Mouse (Mus musculus): ENCODE measurements around the gene Nrg4. TPM values are rescaled to one million over a fixed set of nuclear protein-coding genes. Genes with fewer than 3 reads are reported as not detected.
"Not testable (repeated sequence)": the region's sequence is repeated elsewhere in the genome, so short reads cannot be mapped to it uniquely, and the experiment has no call there.

Gene Nrg4
- polyA plus RNA-seq, 2 experiments: 0.39 to 1.1 TPM

DNA sequence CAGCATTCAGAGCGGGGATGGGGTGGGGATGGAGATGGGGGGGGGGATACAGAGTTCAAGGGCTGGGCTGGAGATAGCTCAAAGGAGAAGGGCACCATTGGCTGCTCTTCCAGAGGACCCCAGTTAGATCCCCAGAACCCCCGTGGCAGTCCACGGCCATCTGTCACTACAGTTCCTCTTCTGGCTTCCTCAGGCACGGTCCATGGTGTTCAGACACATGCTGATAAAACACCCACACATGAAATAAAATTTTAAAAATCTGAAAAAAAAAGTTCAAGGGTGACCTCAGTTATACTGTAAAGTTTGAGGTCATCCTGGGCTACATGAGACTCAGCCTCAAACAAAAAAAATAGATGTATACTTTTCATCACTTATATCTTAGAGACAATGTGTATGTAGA, 78.2 kb downstream of the Nrg4 start:
- Histone ChIP-seq H3K9ac (replicated peaks) (no peak overlapping the region), H3K9me3 (ENCODE audit: control insufficient read depth, low read length) (no peaks in the 10 kb centered on the region), H3K4me2 (ENCODE audit: low read depth) (no peak overlapping the region), H3K4me3 (ENCODE audit: insufficient read depth in 1 of 2, low read depth in 2 of 2, low read length in 2 of 2) (no peak overlapping the region), H3K27me3 (ENCODE audit: control insufficient read depth, insufficient read depth, low read length) (no peaks in the 10 kb centered on the region), H3K27ac (no peak overlapping the region), H3K4me1 (replicated peaks; ENCODE audit: control insufficient read depth in 2 of 2, insufficient read depth in 2 of 2, low read length in 1 of 2) (no peaks in the 10 kb centered on the region), H3K36me3 (replicated peaks; ENCODE audit: control insufficient read depth, insufficient read depth, low read depth) (no peaks in the 10 kb centered on the region)
- DNase-seq (ENCODE audit: low read depth in 3 of 3, low spot score in 3 of 3) (no peak), ATAC-seq (ENCODE audit: insufficient read depth) (no peak)
- TF ChIP-seq EP300 (IDR thresholded peaks at IDR 0.05; ENCODE audit: low read depth): no peak
- no peak for TF ChIP-seq CTCF (IDR thresholded peaks at IDR 0.05; ENCODE audit: low read depth)
- WGBS (ENCODE audit: insufficient replicate concordance): 27% methylated on average over 4 of the region's 4 CpGs

DNA sequence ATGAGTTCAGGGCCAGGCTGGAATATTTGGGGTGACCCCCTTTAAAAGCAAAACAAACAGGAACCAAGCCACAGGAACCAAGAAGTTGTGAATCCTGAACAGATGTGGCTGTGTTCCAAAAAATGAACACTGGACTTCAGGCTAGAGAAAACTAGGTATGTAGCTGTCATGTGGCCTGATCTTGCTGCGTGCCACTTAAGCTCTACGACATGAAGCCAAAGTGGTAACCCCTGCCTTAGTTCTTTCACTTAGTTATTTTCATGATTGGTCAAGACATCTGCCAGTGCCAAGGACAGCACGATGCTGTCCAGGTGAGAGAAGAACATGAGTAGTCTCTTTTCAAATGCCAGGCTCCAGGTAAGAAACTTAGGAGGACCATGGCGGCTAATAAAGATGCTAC, 79.7 kb downstream of the Nrg4 start:
- WGBS (ENCODE audit: insufficient replicate concordance): 67% methylated on average over 4 of the region's 4 CpGs
- H3K4me2 ChIP-seq (ENCODE audit: low read depth): no peak overlapping the region

DNA sequence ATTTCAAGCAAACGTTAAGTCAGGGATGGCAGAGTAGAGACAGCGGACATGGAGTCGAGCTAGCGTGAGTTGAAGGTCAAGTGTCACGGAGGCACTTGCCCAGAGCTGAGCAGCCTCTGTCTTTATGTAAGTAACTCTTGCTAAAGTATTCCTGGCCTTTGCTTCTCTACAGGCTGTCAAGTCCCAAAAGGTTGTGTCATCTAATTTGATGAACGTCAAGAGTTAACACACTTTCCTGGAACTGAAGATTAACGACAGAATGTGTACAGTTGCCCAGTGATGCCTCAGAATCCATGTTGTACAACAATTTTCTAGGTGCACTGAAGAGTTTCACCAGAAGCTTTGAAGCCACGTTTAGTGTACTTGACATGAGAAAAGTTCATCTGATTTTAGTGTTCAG, 80.2 kb downstream of the Nrg4 start:
- Histone ChIP-seq H3K9ac (replicated peaks) (no peak overlapping the region), H3K9me3 (ENCODE audit: control insufficient read depth, low read length) (no peaks in the 10 kb centered on the region), H3K36me3 (replicated peaks; ENCODE audit: control insufficient read depth, insufficient read depth, low read depth) (no peaks in the 10 kb centered on the region), H3K4me1 (replicated peaks; ENCODE audit: control insufficient read depth in 2 of 2, insufficient read depth in 2 of 2, low read length in 1 of 2) (no peaks in the 10 kb centered on the region), H3K27me3 (ENCODE audit: control insufficient read depth, insufficient read depth, low read length) (0 out of 2 replicates have a peak, but pooled peaks cover 4% of the 10 kb centered on the region), H3K4me3 (ENCODE audit: insufficient read depth in 1 of 2, low read depth in 2 of 2, low read length in 2 of 2) (no peak overlapping the region), H3K4me2 (ENCODE audit: low read depth) (no peak overlapping the region), H3K27ac (no peak overlapping the region)
- 72% methylated on average over 8 of the region's 8 CpGs for WGBS (ENCODE audit: insufficient replicate concordance)
- DNase-seq (ENCODE audit: low read depth in 3 of 3, low spot score in 3 of 3) (no peak), ATAC-seq (ENCODE audit: insufficient read depth) (no peak)
- TF ChIP-seq CTCF (IDR thresholded peaks at IDR 0.05; ENCODE audit: low read depth) (no peak), EP300 (IDR thresholded peaks at IDR 0.05; ENCODE audit: low read depth) (no peak)

More for the DNA sequence above, 79.7 kb downstream of the Nrg4 start:
- no peaks in the 10 kb centered on the region for H3K4me1 ChIP-seq (replicated peaks; ENCODE audit: control insufficient read depth in 2 of 2, insufficient read depth in 2 of 2, low read length in 1 of 2)
- ATAC-seq (ENCODE audit: insufficient read depth): no peak
- no peaks in the 10 kb centered on the region for H3K9me3 ChIP-seq (ENCODE audit: control insufficient read depth, low read length)
- TF ChIP-seq EP300 (IDR thresholded peaks at IDR 0.05; ENCODE audit: low read depth) (no peak), CTCF (IDR thresholded peaks at IDR 0.05; ENCODE audit: low read depth) (no peak)
- H3K36me3 ChIP-seq (replicated peaks; ENCODE audit: control insufficient read depth, insufficient read depth, low read depth): no peaks in the 10 kb centered on the region
- no peak overlapping the region for H3K4me3 ChIP-seq (ENCODE audit: insufficient read depth in 1 of 2, low read depth in 2 of 2, low read length in 2 of 2)
- no peak overlapping the region for H3K9ac ChIP-seq (replicated peaks)
- no peak overlapping the region for H3K27ac ChIP-seq
- H3K27me3 ChIP-seq (ENCODE audit: control insufficient read depth, insufficient read depth, low read length): no peaks in the 10 kb centered on the region
- no peak for DNase-seq (ENCODE audit: low read depth in 3 of 3, low spot score in 3 of 3)

DNA sequence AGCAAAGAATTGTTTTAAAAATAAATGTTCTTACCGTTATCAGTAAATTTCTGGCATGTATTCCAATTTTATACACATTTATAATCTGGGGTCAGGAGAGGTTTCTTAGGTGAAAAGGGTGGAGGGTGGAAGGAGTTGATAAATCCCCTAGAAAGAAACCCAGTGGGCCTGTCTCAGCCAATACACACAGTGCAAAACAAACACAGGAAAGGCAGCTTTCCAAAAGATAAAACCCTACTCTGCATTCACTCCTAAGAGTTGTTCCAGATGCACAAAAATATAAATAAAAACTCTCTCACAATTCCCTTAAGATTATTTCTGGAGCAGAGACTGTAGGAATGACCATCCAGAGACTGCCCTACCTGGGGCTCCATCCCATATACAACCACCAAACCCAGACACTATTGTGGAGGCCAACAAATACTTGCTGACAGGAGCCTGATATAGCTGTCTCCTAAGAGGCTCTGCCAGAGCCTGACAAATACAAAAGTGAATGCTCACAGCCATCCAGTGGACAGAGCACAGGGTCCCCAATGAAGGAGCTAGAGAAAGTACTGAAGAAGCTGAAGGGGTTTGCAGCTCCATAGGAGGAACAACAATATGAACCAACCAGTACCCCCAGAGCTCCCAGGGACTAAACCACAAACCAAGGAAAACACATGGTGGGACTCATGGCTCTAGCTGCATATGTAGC, 81.4 kb downstream of the Nrg4 start:
- not testable (repeated sequence) for H3K27me3 ChIP-seq (ENCODE audit: control insufficient read depth, insufficient read depth, low read length); DNase-seq (ENCODE audit: low read depth in 3 of 3, low spot score in 3 of 3); H3K27ac ChIP-seq; H3K4me2 ChIP-seq (ENCODE audit: low read depth); ATAC-seq (ENCODE audit: insufficient read depth); H3K9ac ChIP-seq (replicated peaks); H3K9me3 ChIP-seq (ENCODE audit: control insufficient read depth, low read length); H3K4me3 ChIP-seq (ENCODE audit: insufficient read depth in 1 of 2, low read depth in 2 of 2, low read length in 2 of 2); H3K4me1 ChIP-seq (replicated peaks; ENCODE audit: control insufficient read depth in 2 of 2, insufficient read depth in 2 of 2, low read length in 1 of 2); H3K36me3 ChIP-seq (replicated peaks; ENCODE audit: control insufficient read depth, insufficient read depth, low read depth)
- 61% methylated on average over 1 of the region's 1 CpGs for WGBS (ENCODE audit: insufficient replicate concordance)

DNA sequence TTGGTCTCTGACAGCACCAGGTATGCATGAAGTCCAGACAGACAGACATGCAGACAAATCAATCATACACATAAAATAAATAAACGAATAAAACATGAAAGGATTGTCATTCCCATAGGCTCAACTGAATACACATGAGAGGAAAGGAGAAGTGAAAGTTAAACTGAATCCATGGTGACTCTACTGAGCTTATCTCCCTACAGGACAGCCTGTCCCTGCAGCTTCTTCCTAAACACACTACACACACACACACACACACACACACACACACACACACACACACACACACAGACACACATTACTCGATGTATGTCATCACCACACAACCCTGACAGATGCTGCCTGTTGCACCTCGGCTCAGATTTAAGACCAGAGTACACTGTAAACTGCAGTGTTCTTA, 82.6 kb downstream of the Nrg4 start:
- 50% methylated on average over 3 of the region's 3 CpGs for WGBS (ENCODE audit: insufficient replicate concordance)
- ATAC-seq (ENCODE audit: insufficient read depth) (no peak), DNase-seq (ENCODE audit: low read depth in 3 of 3, low spot score in 3 of 3) (no peak)
- 0 out of 2 replicates have a peak, but pooled peaks cover 4% of the 10 kb centered on the region for H3K27me3 ChIP-seq (ENCODE audit: control insufficient read depth, insufficient read depth, low read length)
- no peak overlapping the region for H3K4me3 ChIP-seq (ENCODE audit: insufficient read depth in 1 of 2, low read depth in 2 of 2, low read length in 2 of 2)
- H3K9me3 ChIP-seq (ENCODE audit: control insufficient read depth, low read length): no peaks in the 10 kb centered on the region
- H3K4me1 ChIP-seq (replicated peaks; ENCODE audit: control insufficient read depth in 2 of 2, insufficient read depth in 2 of 2, low read length in 1 of 2): no peaks in the 10 kb centered on the region
- no peak overlapping the region for H3K4me2 ChIP-seq (ENCODE audit: low read depth)
- H3K27ac ChIP-seq: no peak overlapping the region
- TF ChIP-seq EP300 (IDR thresholded peaks at IDR 0.05; ENCODE audit: low read depth): no peak
- TF ChIP-seq CTCF (IDR thresholded peaks at IDR 0.05; ENCODE audit: low read depth): no peak
- H3K9ac ChIP-seq (replicated peaks): no peak overlapping the region
- H3K36me3 ChIP-seq (replicated peaks; ENCODE audit: control insufficient read depth, insufficient read depth, low read depth): no peaks in the 10 kb centered on the region

Measured in liver, embryonic 14.5 days (tissue).